Mouse (Mus musculus): Measurements from ENCODE around the gene Gnaq. TPM values are rescaled to one million over a fixed set of nuclear protein-coding genes. Genes with fewer than 3 reads are reported as not detected.

Gene Gnaq
- polyA plus RNA-seq (2015; fragmentation: Nextera tagmentation; extraction: Ambion mirVana), result 42.3 and 47.9 TPM in 2 replicates

DNA sequence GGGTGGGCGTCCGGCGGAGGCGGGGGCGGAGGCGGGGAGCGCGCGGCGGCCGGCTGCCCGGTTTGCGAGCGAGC, at the start of gene Gnaq:
Gene Gnaq (plus strand): TSS at position 41 of the 74 bp plus-strand sequence.

GRCm38 (mm10) chr19:16435531-16436231, 303.1 kb downstream of the Gnaq start, which contains the start of gene Gna14:
Gna14 (plus strand) TSS chr19:16435762.

Small RNAs within 50 kb of the gene (microRNA-seq; reads per million reads assigned to microRNA genes)
- not detected for gene Mir496b

Other genes starting within 250 kb of the Gnaq start
- 39.8 and 43.9 TPM in 2 replicates for gene Psat1, start 185.5 kb upstream of the Gnaq start, polyA plus RNA-seq (2015; fragmentation: Nextera tagmentation; extraction: Ambion mirVana)
- gene Cep78, start 147.8 kb upstream of the Gnaq start, polyA plus RNA-seq (2015; fragmentation: Nextera tagmentation; extraction: Ambion mirVana), result 10.2 and 10.3 TPM in 2 replicates